Mouse (Mus musculus) liver, embryonic 13.5 days (tissue): Measurements from ENCODE around the gene Zzz3. TPM values are rescaled to one million over a fixed set of nuclear protein-coding genes. Genes with fewer than 3 reads are reported as not detected.

Experiments used
- ATAC-seq: fragments of 200-750 bp; cut with Nextera tagmentation; 2 replicates; pipeline ENCODE4 v1.8.0; 2017; ENCODE audit warnings: low read depth, mild to moderate bottlenecking, moderate number of reproducible peaks, moderate library complexity
- DNase-seq: peaks from one replicate; pipeline ENCODE4 v3.0.0; 2022
- H3K27ac ChIP-seq: fragments of 300-500 bp; sonication (generic); 2 replicates; pipeline ENCODE4 v1.5.1; 2015; ENCODE audit warnings: moderate library complexity, mild to moderate bottlenecking, inconsistent platforms
- H3K27me3 ChIP-seq: fragments of 300-500 bp; sonication (generic); 2 replicates; pipeline ENCODE4 v1.6.1; 2015; ENCODE audit warnings: mild to moderate bottlenecking, inconsistent platforms
- H3K36me3 ChIP-seq: fragments of 300-500 bp; sonication (generic); 2 replicates; pipeline ENCODE4 v1.6.1; 2015; ENCODE audit warnings: mild to moderate bottlenecking, inconsistent platforms
- H3K4me1 ChIP-seq: fragments of 300-500 bp; sonication (generic); replicated peaks from 2 replicates; pipeline ENCODE4 v1.6.1; 2015; ENCODE audit warnings: inconsistent platforms
- H3K4me2 ChIP-seq: fragments of 300-500 bp; sonication (generic); 2 replicates; pipeline ENCODE4 v1.6.1; 2015; ENCODE audit warnings: inconsistent platforms, mild to moderate bottlenecking, moderate library complexity
- H3K4me3 ChIP-seq: fragments of 300-500 bp; sonication (generic); replicated peaks from 2 replicates; pipeline ENCODE4 v1.5.1; 2015; ENCODE audit warnings: mild to moderate bottlenecking, inconsistent platforms
- H3K9ac ChIP-seq: fragments of 300-500 bp; sonication (generic); 2 replicates; pipeline ENCODE4 v1.6.1; 2015; ENCODE audit warnings: mild to moderate bottlenecking, inconsistent platforms
- H3K9me3 ChIP-seq: fragments of 300-500 bp; sonication (generic); replicated peaks from 2 replicates; pipeline ENCODE4 v1.6.1; 2016; ENCODE audit warnings: inconsistent platforms
- WGBS: fragments of 180-500 bp; shearing (Covaris S2); methylation state at CpG from one replicate; pipeline ENCODE4 v1.1.7; 2015; ENCODE audit not compliant: insufficient replicate concordance; 5-methylcytosine and 5-hydroxymethylcytosine counted together
- polyA plus RNA-seq: library from polyadenylated mRNA; unstranded; fragments of >200 nt; fragmentation: Nextera tagmentation; extraction: Ambion mirVana; gene quantifications from 2 replicates; pipeline ENCODE4 v1.2.1, GENCODE M21; 2015

Zzz3 gene
- 16.3 and 21.2 TPM in 2 replicates for polyA plus RNA-seq

DNA sequence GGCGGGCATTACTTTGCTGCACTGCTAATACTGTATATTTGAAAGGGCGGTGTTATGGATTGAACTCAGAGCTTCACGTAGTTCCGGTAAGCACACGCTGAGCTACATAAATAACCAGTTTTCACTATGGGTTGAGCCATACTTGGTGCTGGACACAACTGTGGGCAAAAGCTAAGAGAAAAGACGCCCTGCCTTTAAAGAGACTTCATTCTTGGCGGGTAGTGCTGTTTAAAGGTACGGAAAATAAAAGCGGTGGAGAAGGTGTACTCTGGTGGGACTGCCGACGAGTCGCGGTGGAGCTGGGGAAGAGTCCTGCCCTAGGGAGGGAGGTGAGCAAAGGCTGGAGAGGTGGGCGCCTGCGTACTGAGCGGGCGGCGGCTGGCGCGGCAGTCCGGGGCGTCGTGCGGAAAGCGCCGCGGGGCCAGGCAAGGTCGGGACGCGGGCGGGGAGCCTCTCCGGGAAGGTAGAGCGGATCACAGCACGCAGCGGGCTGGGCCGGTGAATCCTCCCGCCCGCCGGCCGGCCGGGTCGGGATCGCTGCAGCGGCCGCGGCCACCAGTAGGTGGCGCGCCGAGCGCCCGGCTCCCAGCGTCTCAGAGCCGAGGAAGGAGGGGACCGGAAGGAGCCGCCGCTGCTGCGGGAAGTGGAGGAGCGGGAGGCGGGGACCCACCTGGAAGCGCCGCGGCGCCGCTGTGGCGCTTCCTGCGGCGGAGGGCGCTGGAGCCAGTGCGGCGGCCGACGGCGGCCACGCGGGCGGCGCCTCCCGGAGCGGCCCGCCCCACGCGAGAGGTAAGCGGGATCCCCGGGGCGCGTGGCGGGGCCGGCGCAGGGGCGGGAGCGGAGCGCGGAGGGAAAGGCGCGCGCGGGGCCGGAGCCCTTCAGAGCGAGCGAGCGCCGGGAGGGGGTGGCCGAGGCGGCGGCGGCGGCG lies at the start of gene Zzz3:
Gene Zzz3 (plus strand): TSS at position 124 of the 928 bp plus-strand sequence.
- Histone ChIP-seq H3K27ac (peak within 1 kb of the TSS; percentile 96), H3K4me3 (peak within 1 kb of the TSS; percentile 96), H3K9me3 (no peaks in the 10 kb centered on the region), H3K9ac (peak within 1 kb of the TSS; percentile 94), H3K4me2 (peak within 1 kb of the TSS; percentile 84), H3K4me1 (peaks cover 52% of the 10 kb centered on the region), H3K36me3 (peaks cover 25% of the 10 kb centered on the region), H3K27me3 (no peaks in the 10 kb centered on the region)
- ATAC-seq = peak; percentile 84
- WGBS = under 1% methylated on average over 83 of the region's 108 CpGs
- peak; percentile 79 for DNase-seq

DNA sequence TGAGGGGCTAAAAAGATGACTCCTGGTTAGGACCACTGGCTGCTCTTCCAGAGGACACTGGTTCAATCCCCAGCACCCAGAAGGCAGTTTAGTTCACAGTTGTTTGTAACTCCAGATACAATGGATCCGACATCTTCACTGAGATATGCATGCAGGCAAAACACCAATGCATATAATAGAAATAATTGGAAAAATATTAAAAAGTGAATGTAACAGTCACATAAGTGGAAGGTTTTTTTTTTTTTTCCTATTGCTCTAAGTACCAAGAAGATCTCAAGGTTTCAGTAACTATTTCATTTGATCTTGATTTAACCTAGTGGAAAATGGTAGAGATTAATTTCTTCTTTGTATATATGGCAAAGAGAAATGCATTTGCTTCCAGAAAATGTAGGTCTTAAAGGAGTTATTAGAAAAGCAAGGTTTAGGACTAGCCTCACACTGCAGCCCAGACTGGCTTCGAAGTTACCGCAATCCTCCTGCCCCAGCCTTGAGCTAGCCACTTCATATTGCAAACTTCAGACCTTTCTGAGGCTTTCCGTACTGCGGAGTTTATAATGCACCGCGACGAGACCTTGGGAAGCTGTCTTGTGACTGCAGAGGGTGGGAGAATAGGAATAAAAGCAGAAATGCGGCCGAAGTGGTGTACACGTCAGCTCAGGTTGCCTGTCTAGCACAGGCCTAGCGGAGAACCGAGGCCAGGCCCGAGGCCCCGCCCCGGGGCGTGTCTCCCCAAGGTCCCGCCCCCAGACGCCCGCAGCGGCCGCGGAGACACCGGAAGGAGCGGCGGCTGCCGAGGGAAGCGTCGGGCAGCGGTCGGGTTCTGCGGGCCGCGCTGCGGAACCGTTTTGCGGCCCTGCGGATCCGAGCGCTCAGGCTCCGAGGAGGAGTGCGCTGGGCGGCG lies 49.3 kb upstream of the Zzz3 start, which contains the start of gene Usp33:
Gene Usp33 (plus strand): TSS at position 747 of the 901 bp plus-strand sequence.
- Histone ChIP-seq H3K27ac (peak within 1 kb of the TSS; percentile 89), H3K36me3 (peaks cover 7% of the 10 kb centered on the region; the same call in 1 of the 2 replicates), H3K27me3 (no peaks in the 10 kb centered on the region), H3K4me2 (peak within 1 kb of the TSS; percentile 68), H3K9me3 (no peaks in the 10 kb centered on the region), H3K4me1 (peaks cover 44% of the 10 kb centered on the region), H3K9ac (peak within 1 kb of the TSS; percentile 90), H3K4me3 (peak within 1 kb of the TSS; percentile 84)
- peak; percentile 88 for DNase-seq
- peak; percentile 96 for ATAC-seq
- WGBS = 7% methylated on average over 44 of the region's 44 CpGs

DNA sequence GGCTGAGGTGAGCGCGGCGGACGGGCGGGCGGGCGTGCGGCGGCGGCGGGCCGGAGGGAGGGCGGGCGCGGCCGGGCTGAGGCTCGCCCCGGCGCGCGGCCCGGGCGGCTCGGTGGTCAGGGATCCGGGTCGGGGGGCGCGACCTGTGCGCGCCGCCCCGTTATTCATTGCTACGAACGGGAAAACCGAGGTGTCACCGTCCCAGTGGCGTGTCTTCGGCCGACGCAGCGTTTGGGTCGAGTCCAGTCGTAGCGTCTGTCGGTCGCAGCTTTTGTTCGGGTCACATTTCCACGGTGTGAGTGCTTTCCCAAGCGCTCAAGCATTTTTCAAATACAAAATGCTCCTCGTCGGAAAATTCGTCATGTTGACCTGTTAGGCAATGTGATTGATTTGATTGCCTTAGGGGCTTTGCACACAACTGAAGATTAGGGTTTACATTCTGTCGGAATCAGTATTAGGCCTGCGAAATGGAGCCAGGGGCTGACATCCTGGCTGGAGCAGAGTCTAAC lies 48.6 kb upstream of the Zzz3 start:
- no peaks in the 10 kb centered on the region for H3K27me3 ChIP-seq
- H3K4me1 ChIP-seq = peaks cover 50% of the 10 kb centered on the region
- peak overlapping the region; percentile 68 for H3K4me2 ChIP-seq
- WGBS = under 1% methylated on average over 43 of the region's 54 CpGs
- peak overlapping the region; percentile 89 for H3K27ac ChIP-seq
- peak; percentile 77; the same call in 1 of the 2 replicates for ATAC-seq
- H3K4me3 ChIP-seq = peak overlapping the region; percentile 84
- H3K36me3 ChIP-seq = peaks cover 9% of the 10 kb centered on the region; the same call in 1 of the 2 replicates
- no peaks in the 10 kb centered on the region for H3K9me3 ChIP-seq
- DNase-seq = peak; percentile 31
- H3K9ac ChIP-seq = peak overlapping the region; percentile 90

DNA sequence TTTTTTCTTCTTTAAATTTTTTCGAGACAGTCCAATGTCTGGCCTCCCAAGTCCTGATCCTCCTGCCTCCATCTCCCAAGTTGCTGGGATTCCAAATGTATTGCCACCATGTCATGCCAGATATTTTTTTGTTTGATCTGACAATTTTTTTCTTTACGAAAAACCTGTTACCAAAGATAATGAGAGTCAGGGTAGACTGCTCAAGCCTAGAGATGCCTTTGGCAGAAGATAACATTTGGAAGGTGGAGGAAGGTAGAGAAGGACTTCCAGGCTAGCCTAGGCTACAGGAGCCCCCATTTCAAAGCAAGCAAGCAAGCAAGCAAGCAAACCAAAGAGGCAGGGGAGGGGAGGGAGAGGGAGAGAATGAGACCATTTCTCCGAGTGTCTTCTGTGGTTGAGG lies 48.0 kb upstream of the Zzz3 start:
- peak overlapping the region; percentile 90 for H3K9ac ChIP-seq
- H3K27ac ChIP-seq = peak overlapping the region; percentile 89
- H3K4me2 ChIP-seq = peak overlapping the region; percentile 68
- peaks cover 51% of the 10 kb centered on the region for H3K4me1 ChIP-seq
- no peaks in the 10 kb centered on the region for H3K27me3 ChIP-seq
- peak overlapping the region; percentile 84 for H3K4me3 ChIP-seq
- H3K36me3 ChIP-seq = peaks cover 9% of the 10 kb centered on the region; the same call in 1 of the 2 replicates
- WGBS = 26% methylated on average over 3 of the region's 3 CpGs
- no peaks in the 10 kb centered on the region for H3K9me3 ChIP-seq
- ATAC-seq (peak; percentile 65), DNase-seq (peak; percentile 38)

DNA sequence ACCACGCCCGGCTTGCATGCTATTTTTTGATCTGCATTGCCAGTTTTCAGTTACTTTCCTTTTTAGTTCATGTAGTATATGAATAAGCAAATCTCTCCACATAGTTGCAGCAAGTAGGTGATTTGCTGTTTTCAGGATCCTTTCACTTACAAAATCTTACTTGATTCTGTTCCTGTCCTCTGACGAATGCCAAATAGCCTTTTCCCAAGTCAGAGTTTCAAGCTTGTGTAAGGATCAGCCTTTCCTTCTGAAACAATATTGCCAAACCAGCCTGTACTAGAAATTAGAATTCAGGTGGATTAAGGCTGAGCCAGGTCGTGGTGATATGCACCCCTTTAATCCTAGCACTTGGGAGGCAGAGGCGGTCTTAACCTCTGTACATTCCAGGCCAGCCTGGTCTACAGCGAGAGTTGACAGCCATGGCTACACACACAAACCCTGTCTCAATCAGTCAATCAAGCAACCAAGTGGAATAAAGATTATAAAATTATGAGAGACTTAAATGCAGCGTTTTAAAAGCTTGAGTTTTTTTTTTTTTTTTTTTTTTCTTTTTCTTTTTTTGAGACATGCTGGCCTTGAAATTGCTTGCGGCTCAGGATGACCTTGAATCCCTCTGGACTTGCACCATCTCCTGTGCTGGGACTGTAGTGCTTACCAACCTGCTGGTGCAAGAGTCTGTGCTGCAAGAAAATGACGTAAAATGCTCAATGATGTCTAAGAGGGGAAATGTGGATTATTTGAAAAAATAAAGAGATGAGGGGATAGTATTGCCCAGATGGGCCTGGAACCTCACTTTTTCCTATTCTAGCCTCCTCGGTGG lies 47.1 kb upstream of the Zzz3 start:
- peak overlapping the region; percentile 15; the same call in 1 of the 2 replicates for H3K27ac ChIP-seq
- no peaks in the 10 kb centered on the region for H3K9me3 ChIP-seq
- ATAC-seq (no peak), DNase-seq (no peak)
- peaks cover 9% of the 10 kb centered on the region; the same call in 1 of the 2 replicates for H3K36me3 ChIP-seq
- peak overlapping the region; percentile 68 for H3K4me2 ChIP-seq
- WGBS = 82% methylated on average over 10 of the region's 10 CpGs
- peak overlapping the region; percentile 84; the same call in 1 of the 2 replicates for H3K4me3 ChIP-seq
- H3K4me1 ChIP-seq = peaks cover 58% of the 10 kb centered on the region
- H3K9ac ChIP-seq = 0 out of 2 replicates have a peak overlapping the region, but pooled peaks have one; percentile 7
- H3K27me3 ChIP-seq = no peaks in the 10 kb centered on the region

DNA sequence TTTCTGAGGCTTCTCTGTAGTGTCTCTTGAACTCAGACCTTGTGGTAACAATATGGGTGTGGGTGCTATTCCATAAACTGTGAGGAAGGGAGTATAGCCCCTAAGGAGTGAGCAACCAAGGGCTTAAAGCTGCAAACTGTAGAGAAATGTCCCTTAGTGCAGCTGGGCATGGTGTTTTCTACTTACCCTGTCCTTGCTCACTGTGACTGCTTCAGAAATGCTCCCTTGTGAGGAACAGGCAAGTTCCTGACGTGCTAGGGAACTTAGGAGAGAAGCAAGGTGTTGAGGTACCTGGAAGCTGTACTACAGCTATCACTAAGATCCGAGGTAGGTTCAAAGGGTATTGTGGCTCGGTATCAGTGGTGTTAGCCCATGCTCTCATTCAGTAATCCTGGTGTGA lies 44.8 kb upstream of the Zzz3 start:
- Histone ChIP-seq H3K36me3 (peaks cover 9% of the 10 kb centered on the region; the same call in 1 of the 2 replicates), H3K4me3 (no peak overlapping the region), H3K27ac (peak overlapping the region; percentile 36; the same call in 1 of the 2 replicates), H3K4me2 (no peak overlapping the region), H3K9me3 (no peaks in the 10 kb centered on the region), H3K4me1 (peaks cover 74% of the 10 kb centered on the region), H3K9ac (peak overlapping the region; percentile 26; the same call in 1 of the 2 replicates), H3K27me3 (no peaks in the 10 kb centered on the region)
- WGBS = 76% methylated on average over 3 of the region's 3 CpGs
- no peak for DNase-seq
- ATAC-seq = no peak

DNA sequence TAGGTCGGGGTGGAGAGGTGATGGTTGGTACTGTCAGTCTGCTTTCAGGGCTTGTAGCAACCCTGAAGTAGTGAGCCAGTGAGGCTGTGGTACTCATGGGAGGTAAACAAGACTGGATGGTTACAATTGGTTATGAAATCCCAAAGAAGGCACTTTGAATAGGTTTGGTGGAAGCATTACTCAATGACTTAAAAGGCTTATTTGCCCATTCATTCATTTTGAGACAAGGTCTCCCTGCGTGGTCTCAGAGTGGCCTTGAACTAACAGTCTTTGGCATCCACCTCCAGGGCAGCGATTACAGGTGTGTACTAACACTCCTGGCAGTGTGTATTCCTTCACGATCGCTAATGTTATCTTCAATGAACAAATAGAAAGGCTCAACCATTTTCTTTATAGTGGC lies 44.3 kb upstream of the Zzz3 start:
- H3K4me1 ChIP-seq = peaks cover 79% of the 10 kb centered on the region
- H3K4me3 ChIP-seq = no peak overlapping the region
- ATAC-seq (no peak), DNase-seq (no peak)
- WGBS = 74% methylated on average over 5 of the region's 5 CpGs
- H3K9ac ChIP-seq = no peak overlapping the region
- H3K4me2 ChIP-seq = no peak overlapping the region
- H3K36me3 ChIP-seq = peaks cover 9% of the 10 kb centered on the region; the same call in 1 of the 2 replicates
- no peaks in the 10 kb centered on the region for H3K9me3 ChIP-seq
- H3K27me3 ChIP-seq = no peaks in the 10 kb centered on the region
- H3K27ac ChIP-seq = peak overlapping the region; percentile 36; the same call in 1 of the 2 replicates

DNA sequence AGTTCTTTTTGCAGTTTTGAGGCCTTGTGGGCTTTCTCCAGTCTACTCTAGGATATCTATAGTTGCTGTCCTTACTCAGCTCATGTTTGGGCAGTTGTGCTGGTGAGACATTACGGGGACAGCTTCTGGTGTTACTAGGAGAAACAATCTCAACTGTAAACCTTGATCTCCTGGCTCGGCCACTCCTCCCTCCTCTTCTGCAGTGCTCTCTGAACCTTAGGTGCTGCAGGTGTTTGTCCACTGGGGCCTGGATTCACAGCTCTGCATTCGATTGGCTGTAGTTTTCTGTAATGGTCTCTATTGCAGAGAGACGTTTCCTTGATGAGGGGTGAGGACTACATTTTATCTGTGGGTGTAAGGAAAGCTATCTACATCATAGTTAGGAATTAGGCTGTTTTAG lies 43.0 kb upstream of the Zzz3 start:
- Histone ChIP-seq H3K4me3 (no peak overlapping the region), H3K4me2 (no peak overlapping the region), H3K27ac (0 out of 2 replicates have a peak overlapping the region, but pooled peaks have one; percentile 13), H3K27me3 (no peaks in the 10 kb centered on the region), H3K36me3 (peaks cover 13% of the 10 kb centered on the region), H3K9me3 (no peaks in the 10 kb centered on the region), H3K9ac (no peak overlapping the region), H3K4me1 (peaks cover 84% of the 10 kb centered on the region)
- ATAC-seq = no peak
- DNase-seq = no peak
- 60% methylated on average over 4 of the region's 4 CpGs for WGBS

DNA sequence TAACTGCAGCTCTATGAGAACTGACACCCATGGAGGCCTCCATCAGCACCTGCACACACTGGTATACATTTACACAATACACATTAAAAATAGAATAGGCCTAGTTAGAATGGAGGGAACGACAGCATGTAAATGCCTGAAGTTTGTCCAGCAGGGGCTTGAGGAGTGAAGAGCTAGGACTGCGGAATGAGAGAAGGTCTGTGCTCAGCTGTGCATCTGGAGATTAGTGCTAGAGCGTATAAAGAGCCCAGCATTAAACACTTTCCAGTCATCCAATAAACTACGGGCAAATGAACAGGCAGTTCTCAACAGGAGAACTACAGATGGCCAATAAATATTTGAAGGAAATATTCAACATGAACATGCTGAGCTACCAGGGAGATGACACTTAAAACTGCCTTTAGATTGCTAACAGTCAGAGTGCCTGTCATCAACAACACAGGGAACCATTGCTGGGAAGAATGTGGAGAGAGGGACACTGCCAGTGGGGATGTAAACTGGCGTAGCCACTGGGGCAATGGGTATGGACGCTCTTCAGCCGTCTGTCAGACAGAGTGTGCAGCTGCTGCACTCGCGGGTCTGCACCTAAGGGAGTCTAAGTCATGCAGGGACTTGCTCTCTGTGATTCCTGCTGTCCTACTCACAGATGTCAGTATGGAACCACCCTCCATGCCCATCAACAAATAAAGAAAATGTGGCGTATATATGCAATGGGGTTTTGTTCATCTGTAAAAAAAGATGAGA lies 41.7 kb upstream of the Zzz3 start:
- Histone ChIP-seq H3K4me1 (peaks cover 73% of the 10 kb centered on the region), H3K9me3 (no peaks in the 10 kb centered on the region), H3K4me3 (no peak overlapping the region), H3K9ac (no peak overlapping the region), H3K27me3 (no peaks in the 10 kb centered on the region), H3K27ac (no peak overlapping the region), H3K36me3 (peaks cover 17% of the 10 kb centered on the region), H3K4me2 (no peak overlapping the region)
- ATAC-seq (no peak), DNase-seq (no peak)
- 88% methylated on average over 10 of the region's 10 CpGs for WGBS
